ENCODE assay signal across 9 mouse cellular contexts in genomic region chrX:94197789-94198188, GRCm38 (mm10). TPM values are rescaled to one million over a fixed set of nuclear protein-coding genes. Genes with fewer than 3 reads are reported as not detected.
A peak's percentile ranks its signal among the peaks of the same experiment; 100 is the strongest.
DNase-seq lines count a peak whose midpoint lies in the region; ATAC-seq and TF ChIP-seq lines count a peak whose summit lies in the region.
"Had no signal": no experiment of that assay in that cellular context is flagged by ENCODE, and none has a peak within 500 bp of the region (broad histone marks: within the 10 kb centered on the region; RNA-seq: fewer than 3 reads in every experiment).

No protein-coding gene starts in this region.

- no peaks in the 10 kb centered on the region for H3K27me3 ChIP-seq in heart, postnatal 0 days (ENCODE audit: control insufficient read depth, insufficient read depth, low read length)
- no peaks in the 10 kb centered on the region for H3K27me3 ChIP-seq in heart, embryonic 11.5 days (ENCODE audit: control insufficient read depth, insufficient read depth, low read length)
- H3K27me3 ChIP-seq: limb, embryonic 13.5 days had no signal

- H3K9ac ChIP-seq in heart, postnatal 0 days (replicated peaks; ENCODE audit: low read depth, low read length): no peak overlapping the region
- no peak overlapping the region for H3K9ac ChIP-seq in heart, embryonic 11.5 days (ENCODE audit: low read depth, low read length)
- H3K9ac ChIP-seq: limb, embryonic 13.5 days had no signal

- TF ChIP-seq CTCF in heart, postnatal 0 days (IDR thresholded peaks at IDR 0.05; ENCODE audit: low read depth): peak; percentile 33

- H3K9me3 ChIP-seq in heart, postnatal 0 days (replicated peaks; ENCODE audit: control insufficient read depth, low read length): no peaks in the 10 kb centered on the region
- no peaks in the 10 kb centered on the region for H3K9me3 ChIP-seq in heart, embryonic 11.5 days (replicated peaks; ENCODE audit: control insufficient read depth, low read length)
- H3K9me3 ChIP-seq: limb, embryonic 13.5 days had no signal

- H3K27ac ChIP-seq in heart, postnatal 0 days (ENCODE audit: low read depth): no peak overlapping the region
- H3K27ac ChIP-seq in heart, embryonic 11.5 days (ENCODE audit: low read depth, low read length): no peak overlapping the region
- H3K27ac ChIP-seq: limb, embryonic 13.5 days had no signal

- no peak overlapping the region for H3K4me2 ChIP-seq in heart, postnatal 0 days (ENCODE audit: low read depth, low read length)
- no peak overlapping the region for H3K4me2 ChIP-seq in heart, embryonic 11.5 days
- H3K4me2 ChIP-seq: limb, embryonic 13.5 days had no signal

- no peak for TF ChIP-seq EP300 in heart, postnatal 0 days (IDR thresholded peaks at IDR 0.05; ENCODE audit: low read depth)

- no peak for DNase-seq in heart, postnatal 0 days (ENCODE audit: low spot score)
- peak; percentile 48 for DNase-seq in ovary, postnatal 36 days (ENCODE audit: low spot score)
- DNase-seq in ovary, adult 18-20 months (ENCODE audit: low spot score): no peak
- DNase-seq in c-Kit-positive CD71-negative TER-119-negative erythroid progenitor cells, embryonic 14.5 days (ENCODE audit: low read depth): peak; percentile 35
- peak; percentile 55 for DNase-seq in naive thymus-derived CD4-positive, alpha-beta T cell, adult 2 months (ENCODE audit: low read depth)
- DNase-seq in left cerebral cortex, adult 8-10 months (ENCODE audit: low spot score in 2 of 2): no peak
- no peak for DNase-seq in gastrocnemius, postnatal 25 days

- 79% methylated on average over 5 of the region's 5 CpGs for WGBS in heart, postnatal 0 days
- WGBS in heart, embryonic 11.5 days (ENCODE audit: insufficient replicate concordance): 75% methylated on average over 5 of the region's 5 CpGs

- H3K4me3 ChIP-seq in heart, postnatal 0 days (ENCODE audit: low read depth, low read length): no peak overlapping the region
- H3K4me3 ChIP-seq in heart, embryonic 11.5 days (ENCODE audit: low read depth, low read length): no peak overlapping the region
- H3K4me3 ChIP-seq: limb, embryonic 13.5 days had no signal

- ATAC-seq in heart, postnatal 0 days (ENCODE audit: insufficient read depth, low read depth): no peak
- no peak for ATAC-seq in heart, embryonic 11.5 days (replicated peaks; ENCODE audit: insufficient number of reproducible peaks, low FRiP score, low TSS enrichment)

- no peaks in the 10 kb centered on the region for H3K4me1 ChIP-seq in heart, postnatal 0 days (ENCODE audit: control insufficient read depth, insufficient read depth)
- no peaks in the 10 kb centered on the region for H3K4me1 ChIP-seq in heart, embryonic 11.5 days (ENCODE audit: control insufficient read depth, insufficient read depth, low read length)
- H3K4me1 ChIP-seq: limb, embryonic 13.5 days had no signal

- peaks cover 80% of the 10 kb centered on the region for H3K36me3 ChIP-seq in heart, postnatal 0 days (replicated peaks; ENCODE audit: control insufficient read depth, insufficient read depth, low read length)
- peaks cover 17% of the 10 kb centered on the region for H3K36me3 ChIP-seq in heart, embryonic 11.5 days (ENCODE audit: control insufficient read depth, insufficient read depth, low read length)

RNA-seq across cellular contexts. Expression of gene Eif2s3x, which starts 14.9 kb away (rescaled TPM):
- 123 and 172 TPM in 2 replicates for total RNA-seq in heart, postnatal 0 days (2014; rRNA removed; ENCODE audit: low replicate concordance)
- 43.7 and 49.4 TPM in 2 replicates for polyA plus RNA-seq in heart, postnatal 0 days (2015; fragmentation: Nextera tagmentation; extraction: Ambion mirVana)
- polyA plus RNA-seq in heart, embryonic 11.5 days (2014; fragmentation: Nextera tagmentation; extraction: Ambion mirVana): 70.9 and 74.7 TPM in 2 replicates
- total RNA-seq in left cerebral cortex, adult 8-10 months (2022): 100 to 1,000 TPM; 117 to 237 (median 153) TPM
- 100 to 1,000 TPM in 1 of 2 experiments, 10 to 100 TPM in 1; 81.6 to 122 TPM for total RNA-seq in gastrocnemius, postnatal 25 days (2021)

RNA-seq across cellular contexts. Expression of gene Klhl15, which starts 36.6 kb away (rescaled TPM):
- 12.7 and 27.6 TPM in 2 replicates for total RNA-seq in heart, postnatal 0 days (2014; rRNA removed; ENCODE audit: low replicate concordance)
- 4.2 and 5.0 TPM in 2 replicates for polyA plus RNA-seq in heart, postnatal 0 days (2015; fragmentation: Nextera tagmentation; extraction: Ambion mirVana)
- polyA plus RNA-seq in heart, embryonic 11.5 days (2014; fragmentation: Nextera tagmentation; extraction: Ambion mirVana): 4.4 and 5.2 TPM in 2 replicates
- 10 to 100 TPM; 23.9 to 31.8 (median 26.8) TPM for total RNA-seq in left cerebral cortex, adult 8-10 months (2022)
- total RNA-seq in gastrocnemius, postnatal 25 days (2021): 1 to 10 TPM; 4.6 to 5.0 TPM

Comparison
In these comparisons a context has a peak if more than half of its experiments do, and no peak if none do; other contexts are left out.
1. DNase-seq: peak in ovary, postnatal 36 days (single experiment), c-Kit-positive CD71-negative TER-119-negative erythroid progenitor cells, embryonic 14.5 days (single experiment) and naive thymus-derived CD4-positive, alpha-beta T cell, adult 2 months (single experiment); none in heart, postnatal 0 days (single experiment), ovary, adult 18-20 months (single experiment), left cerebral cortex, adult 8-10 months (0 of 2) and gastrocnemius, postnatal 25 days (single experiment).